Mouse (Mus musculus): Measurements from ENCODE around the gene Ermp1. TPM values are rescaled to one million over a fixed set of nuclear protein-coding genes. Genes with fewer than 3 reads are reported as not detected.

Ermp1 gene
- polyA plus RNA-seq, 1 experiment from 2014 or later = 8.4 TPM

GRCm38 (mm10) chr19:29661974-29662580 is 13.9 kb upstream of the Ermp1 start:
- H3K27me3 ChIP-seq (ENCODE audit: insufficient read depth, low read length) = peaks cover 28% of the 10 kb centered on the region
- H3K4me3 ChIP-seq (ENCODE audit: low read depth, low read length) = no peak overlapping the region
- WGBS = 71% methylated on average over 6 of the region's 6 CpGs
- TF ChIP-seq CTCF (IDR thresholded peaks at IDR 0.05; ENCODE audit: low read depth) = no peak
- no peak for DNase-seq
- no peaks in the 10 kb centered on the region for H3K36me3 ChIP-seq (ENCODE audit: insufficient read depth)
- H3K9me3 ChIP-seq (ENCODE audit: low read depth, low read length) = no peaks in the 10 kb centered on the region
- no peaks in the 10 kb centered on the region for H3K4me1 ChIP-seq (ENCODE audit: insufficient read depth)
- H3K27ac ChIP-seq (ENCODE audit: low read depth) = no peak overlapping the region
- no peak for ATAC-seq (ENCODE audit: insufficient read depth)
- no peak overlapping the region for H3K9ac ChIP-seq
- H3K4me2 ChIP-seq = no peak overlapping the region

GRCm38 (mm10) chr19:29660835-29661764 is 12.9 kb upstream of the Ermp1 start:
- H3K4me1 ChIP-seq (ENCODE audit: insufficient read depth) = no peaks in the 10 kb centered on the region
- H3K9ac ChIP-seq = no peak overlapping the region
- ATAC-seq (ENCODE audit: insufficient read depth) = no peak
- TF ChIP-seq CTCF (IDR thresholded peaks at IDR 0.05; ENCODE audit: low read depth) = no peak
- peaks cover 27% of the 10 kb centered on the region for H3K27me3 ChIP-seq (ENCODE audit: insufficient read depth, low read length)
- no peak overlapping the region for H3K4me2 ChIP-seq
- H3K4me3 ChIP-seq (ENCODE audit: low read depth, low read length) = no peak overlapping the region
- 72% methylated on average over 10 of the region's 10 CpGs for WGBS
- DNase-seq = no peak
- no peaks in the 10 kb centered on the region for H3K9me3 ChIP-seq (ENCODE audit: low read depth, low read length)
- no peak overlapping the region for H3K27ac ChIP-seq (ENCODE audit: low read depth)
- H3K36me3 ChIP-seq (ENCODE audit: insufficient read depth) = no peaks in the 10 kb centered on the region

- DNase-seq (no peak), ATAC-seq (ENCODE audit: insufficient read depth) (no peak)
- H3K36me3 ChIP-seq (ENCODE audit: insufficient read depth) = no peaks in the 10 kb centered on the region
- no peak for TF ChIP-seq CTCF (IDR thresholded peaks at IDR 0.05; ENCODE audit: low read depth)
- no peaks in the 10 kb centered on the region for H3K4me1 ChIP-seq (ENCODE audit: insufficient read depth)
- 53% methylated on average over 6 of the region's 6 CpGs for WGBS
- no peak overlapping the region for H3K4me3 ChIP-seq (ENCODE audit: low read depth, low read length)
- peaks cover 18% of the 10 kb centered on the region for H3K27me3 ChIP-seq (ENCODE audit: insufficient read depth, low read length)
- no peak overlapping the region for H3K27ac ChIP-seq (ENCODE audit: low read depth)
- H3K9me3 ChIP-seq (ENCODE audit: low read depth, low read length) = no peaks in the 10 kb centered on the region
- no peak overlapping the region for H3K9ac ChIP-seq
- H3K4me2 ChIP-seq = no peak overlapping the region
Observed at GRCm38 (mm10) chr19:29659705-29660104, 11.5 kb upstream of the Ermp1 start.

GRCm38 (mm10) chr19:29658836-29659235 is 10.6 kb upstream of the Ermp1 start:
- DNase-seq = no peak
- Histone ChIP-seq H3K4me2 (no peak overlapping the region), H3K27me3 (ENCODE audit: insufficient read depth, low read length) (peaks cover 21% of the 10 kb centered on the region), H3K27ac (ENCODE audit: low read depth) (no peak overlapping the region), H3K4me3 (ENCODE audit: low read depth, low read length) (no peak overlapping the region), H3K4me1 (ENCODE audit: insufficient read depth) (no peaks in the 10 kb centered on the region), H3K36me3 (ENCODE audit: insufficient read depth) (no peaks in the 10 kb centered on the region), H3K9ac (no peak overlapping the region), H3K9me3 (ENCODE audit: low read depth, low read length) (no peaks in the 10 kb centered on the region)
- TF ChIP-seq CTCF (IDR thresholded peaks at IDR 0.05; ENCODE audit: low read depth) = no peak
- 89% methylated on average over 4 of the region's 4 CpGs for WGBS
- no peak for ATAC-seq (ENCODE audit: insufficient read depth)

- Histone ChIP-seq H3K9me3 (ENCODE audit: low read depth, low read length) (no peaks in the 10 kb centered on the region), H3K27me3 (ENCODE audit: insufficient read depth, low read length) (peaks cover 15% of the 10 kb centered on the region; the same call in 1 of the 2 replicates), H3K9ac (no peak overlapping the region), H3K4me3 (ENCODE audit: low read depth, low read length) (no peak overlapping the region), H3K27ac (ENCODE audit: low read depth) (no peak overlapping the region), H3K4me2 (no peak overlapping the region), H3K4me1 (ENCODE audit: insufficient read depth) (no peaks in the 10 kb centered on the region), H3K36me3 (ENCODE audit: insufficient read depth) (no peaks in the 10 kb centered on the region)
- no peak for TF ChIP-seq CTCF (IDR thresholded peaks at IDR 0.05; ENCODE audit: low read depth)
- ATAC-seq (ENCODE audit: insufficient read depth) (no peak), DNase-seq (no peak)
- WGBS = 75% methylated on average over 2 of the region's 2 CpGs
Observed at GRCm38 (mm10) chr19:29657558-29657957, 9.3 kb upstream of the Ermp1 start.

- ATAC-seq (ENCODE audit: insufficient read depth) = no peak
- Histone ChIP-seq H3K27ac (ENCODE audit: low read depth) (no peak overlapping the region), H3K4me2 (no peak overlapping the region), H3K27me3 (ENCODE audit: insufficient read depth, low read length) (peaks cover 15% of the 10 kb centered on the region; the same call in 1 of the 2 replicates), H3K36me3 (ENCODE audit: insufficient read depth) (no peaks in the 10 kb centered on the region), H3K4me1 (ENCODE audit: insufficient read depth) (no peaks in the 10 kb centered on the region), H3K4me3 (ENCODE audit: low read depth, low read length) (no peak overlapping the region), H3K9ac (no peak overlapping the region), H3K9me3 (ENCODE audit: low read depth, low read length) (no peaks in the 10 kb centered on the region)
- DNase-seq = no peak
- 38% methylated on average over 3 of the region's 3 CpGs for WGBS
- TF ChIP-seq CTCF (IDR thresholded peaks at IDR 0.05; ENCODE audit: low read depth) = no peak
Observed at GRCm38 (mm10) chr19:29657033-29657432, 8.8 kb upstream of the Ermp1 start.

GRCm38 (mm10) chr19:29656620-29657019 is 8.4 kb upstream of the Ermp1 start:
- no peak overlapping the region for H3K9ac ChIP-seq
- no peak for ATAC-seq (ENCODE audit: insufficient read depth)
- no peaks in the 10 kb centered on the region for H3K4me1 ChIP-seq (ENCODE audit: insufficient read depth)
- no peak for DNase-seq
- peaks cover 13% of the 10 kb centered on the region; the same call in 1 of the 2 replicates for H3K27me3 ChIP-seq (ENCODE audit: insufficient read depth, low read length)
- no peak overlapping the region for H3K4me2 ChIP-seq
- H3K4me3 ChIP-seq (ENCODE audit: low read depth, low read length) = no peak overlapping the region
- H3K27ac ChIP-seq (ENCODE audit: low read depth) = no peak overlapping the region
- H3K36me3 ChIP-seq (ENCODE audit: insufficient read depth) = no peaks in the 10 kb centered on the region
- TF ChIP-seq CTCF (IDR thresholded peaks at IDR 0.05; ENCODE audit: low read depth) = no peak
- no peaks in the 10 kb centered on the region for H3K9me3 ChIP-seq (ENCODE audit: low read depth, low read length)
- 75% methylated on average over 5 of the region's 5 CpGs for WGBS
